Mouse (Mus musculus) midbrain, postnatal 0 days (tissue): ENCODE results near the gene Prim2. TPM values are rescaled to one million over a fixed set of nuclear protein-coding genes. Genes with fewer than 3 reads are reported as not detected.

Experiments
- ATAC-seq: fragments of 200-750 bp; cut with Nextera tagmentation; 2 replicates; pipeline ENCODE4 v1.8.0; 2017; ENCODE audit warnings: moderate number of reproducible peaks, mild to moderate bottlenecking, moderate TSS enrichment, moderate library complexity; ENCODE audit not compliant: low FRiP score
- DNase-seq: peaks from one replicate; pipeline ENCODE4 v3.0.0-alpha.2; 2015; ENCODE audit warnings: low spot score
- H3K27ac ChIP-seq: fragments of 300-500 bp; sonication (generic); 2 replicates; pipeline ENCODE4 v1.5.1; 2014; ENCODE audit warnings: low read depth, mild to moderate bottlenecking, low read length, mixed read lengths
- H3K27me3 ChIP-seq: fragments of 300-500 bp; sonication (generic); 2 replicates; pipeline ENCODE4 v1.6.1; 2014; ENCODE audit warnings: low read length, control low read depth, mixed read lengths; ENCODE audit not compliant: insufficient read depth
- H3K36me3 ChIP-seq: fragments of 300-500 bp; sonication (generic); 2 replicates; pipeline ENCODE4 v1.6.1; 2014; ENCODE audit warnings: low read length, control low read depth, mixed read lengths; ENCODE audit not compliant: insufficient read depth
- H3K4me1 ChIP-seq: fragments of 300-500 bp; sonication (generic); 2 replicates; pipeline ENCODE4 v1.6.1; 2014; ENCODE audit warnings: mild to moderate bottlenecking, control low read depth, antibody characterized with exemption, low read length, mixed read lengths; ENCODE audit not compliant: insufficient read depth
- H3K4me2 ChIP-seq: fragments of 300-500 bp; sonication (generic); 2 replicates; pipeline ENCODE4 v1.6.1; 2014; ENCODE audit warnings: low read depth, mild to moderate bottlenecking, low read length, mixed read lengths; ENCODE audit not compliant: poor library complexity, severe bottlenecking
- H3K4me3 ChIP-seq: fragments of 300-500 bp; sonication (generic); 2 replicates; pipeline ENCODE4 v1.5.1; 2014; ENCODE audit warnings: low read depth, mild to moderate bottlenecking, low read length, moderate library complexity
- H3K9ac ChIP-seq: fragments of 300-500 bp; sonication (generic); replicated peaks from 2 replicates; pipeline ENCODE4 v1.6.1; 2014; ENCODE audit warnings: mild to moderate bottlenecking, low read length, moderate library complexity, mixed read lengths; ENCODE audit not compliant: poor library complexity, severe bottlenecking
- H3K9me3 ChIP-seq: fragments of 300-500 bp; sonication (generic); 2 replicates; pipeline ENCODE4 v1.6.1; 2016; ENCODE audit warnings: low read length, control low read depth
- CTCF ChIP-seq: IDR thresholded peaks from 2 replicates; pipeline ENCODE4 v1.5.1; 2016; ENCODE audit warnings: antibody characterized with exemption, mild to moderate bottlenecking
- WGBS: fragments of 180-500 bp; shearing (Covaris S2); extraction: QIAGEN DNeasy Blood & Tissue Kit; methylation state at CpG from one replicate; pipeline ENCODE4 v1.1.7; 2014; 5-methylcytosine and 5-hydroxymethylcytosine counted together
- polyA plus RNA-seq: library from polyadenylated mRNA; unstranded; fragments of >200 nt; fragmentation: Nextera tagmentation; extraction: Ambion mirVana; gene quantifications from 2 replicates; pipeline ENCODE4 v1.2.1, GENCODE M21; 2015
- total RNA-seq: library from RNA; depleted of rRNA; stranded (reverse); fragments of >200 nt; gene quantifications from 2 replicates; pipeline ENCODE4 v1.2.3, GENCODE M21; 2014

The Prim2 gene
- total and polyA plus RNA-seq, 2 experiments from 2014 or later = 12.6 to 18.7 TPM

- TF ChIP-seq CTCF = no peak
- H3K4me1 ChIP-seq = no peaks in the 10 kb centered on the region
- H3K9me3 ChIP-seq = no peaks in the 10 kb centered on the region
- H3K4me3 ChIP-seq = no peak overlapping the region
- no peak overlapping the region for H3K9ac ChIP-seq
- no peak overlapping the region for H3K27ac ChIP-seq
- H3K36me3 ChIP-seq = no peaks in the 10 kb centered on the region
- DNase-seq (no peak), ATAC-seq (no peak)
- no peaks in the 10 kb centered on the region for H3K27me3 ChIP-seq
- 83% methylated on average over 1 of the region's 1 CpGs for WGBS
- no peak overlapping the region for H3K4me2 ChIP-seq
Observed at GRCm38 (mm10) chr1:33612100-33612499, 57.5 kb downstream of the Prim2 start.

- Histone ChIP-seq H3K27me3 (no peaks in the 10 kb centered on the region), H3K4me1 (no peaks in the 10 kb centered on the region), H3K9ac (no peak overlapping the region), H3K36me3 (no peaks in the 10 kb centered on the region), H3K9me3 (no peaks in the 10 kb centered on the region), H3K27ac (0 out of 2 replicates have a peak overlapping the region, but pooled peaks have one; percentile 33), H3K4me2 (no peak overlapping the region), H3K4me3 (no peak overlapping the region)
- no peak for DNase-seq
- WGBS = 24% methylated on average over 14 of the region's 14 CpGs
- peak; percentile 28; the same call in 1 of the 2 replicates for ATAC-seq
- no peak for TF ChIP-seq CTCF
Observed at GRCm38 (mm10) chr1:33610026-33610721, 59.4 kb downstream of the Prim2 start.

- no peak overlapping the region for H3K4me3 ChIP-seq
- no peaks in the 10 kb centered on the region for H3K9me3 ChIP-seq
- H3K27me3 ChIP-seq = no peaks in the 10 kb centered on the region
- no peaks in the 10 kb centered on the region for H3K4me1 ChIP-seq
- H3K4me2 ChIP-seq = no peak overlapping the region
- no peak overlapping the region for H3K9ac ChIP-seq
- no peak for ATAC-seq
- 39% methylated on average over 2 of the region's 2 CpGs for whole genome bisulfite sequencing
- TF ChIP-seq CTCF = no peak
- no peaks in the 10 kb centered on the region for H3K36me3 ChIP-seq
- H3K27ac ChIP-seq = no peak overlapping the region
- DNase-seq = no peak
Observed at GRCm38 (mm10) chr1:33608133-33608532, 61.5 kb downstream of the Prim2 start.

GRCm38 (mm10) chr1:33604087-33604699 is 65.4 kb downstream of the Prim2 start:
- TF ChIP-seq CTCF = no peak
- Histone ChIP-seq H3K4me1 (no peaks in the 10 kb centered on the region), H3K4me3 (no peak overlapping the region), H3K9me3 (no peaks in the 10 kb centered on the region), H3K36me3 (no peaks in the 10 kb centered on the region), H3K27me3 (no peaks in the 10 kb centered on the region), H3K4me2 (no peak overlapping the region), H3K9ac (no peak overlapping the region), H3K27ac (no peak overlapping the region)
- ATAC-seq (no peak), DNase-seq (no peak)
- 83% methylated on average over 5 of the region's 5 CpGs for WGBS

GRCm38 (mm10) chr1:33599698-33600097 is 69.9 kb downstream of the Prim2 start:
- no peak overlapping the region for H3K9ac ChIP-seq
- H3K9me3 ChIP-seq = no peaks in the 10 kb centered on the region
- no peaks in the 10 kb centered on the region for H3K27me3 ChIP-seq
- H3K36me3 ChIP-seq = no peaks in the 10 kb centered on the region
- no peak for TF ChIP-seq CTCF
- H3K4me3 ChIP-seq = no peak overlapping the region
- no peak for DNase-seq
- H3K4me2 ChIP-seq = no peak overlapping the region
- no peaks in the 10 kb centered on the region for H3K4me1 ChIP-seq
- WGBS = 95% methylated on average over 3 of the region's 3 CpGs
- H3K27ac ChIP-seq = no peak overlapping the region
- ATAC-seq = no peak

- ATAC-seq = no peak
Observed at GRCm38 (mm10) chr1:33599019-33599667, 70.5 kb downstream of the Prim2 start.

More at GRCm38 (mm10) chr1:33599019-33599667, 70.5 kb downstream of the Prim2 start:
- no peak for TF ChIP-seq CTCF
- WGBS = 59% methylated on average over 5 of the region's 5 CpGs
- no peaks in the 10 kb centered on the region for H3K9me3 ChIP-seq
- no peak overlapping the region for H3K9ac ChIP-seq
- no peaks in the 10 kb centered on the region for H3K36me3 ChIP-seq
- H3K27me3 ChIP-seq = no peaks in the 10 kb centered on the region
- DNase-seq = peak; percentile 56
- no peak overlapping the region for H3K4me2 ChIP-seq
- no peak overlapping the region for H3K27ac ChIP-seq
- no peaks in the 10 kb centered on the region for H3K4me1 ChIP-seq
- H3K4me3 ChIP-seq = no peak overlapping the region
